Mouse (Mus musculus): ENCODE data around the gene Usp25. TPM values are rescaled to one million over a fixed set of nuclear protein-coding genes. Genes with fewer than 3 reads are reported as not detected.

Usp25 gene
- polyA plus RNA-seq, 1 experiment from 2014 or later, result 29.8 TPM

- Histone ChIP-seq H3K4me1 (ENCODE audit: control insufficient read depth, insufficient read depth, low read length) (no peaks in the 10 kb centered on the region), H3K9ac (replicated peaks; ENCODE audit: low read length) (no peak overlapping the region), H3K27me3 (ENCODE audit: control insufficient read depth, insufficient read depth, low read length) (no peaks in the 10 kb centered on the region), H3K9me3 (replicated peaks; ENCODE audit: control insufficient read depth, low read length) (no peaks in the 10 kb centered on the region), H3K27ac (replicated peaks; ENCODE audit: low read depth, low read length) (no peak overlapping the region), H3K4me3 (ENCODE audit: low read depth, low read length) (no peak overlapping the region), H3K4me2 (ENCODE audit: low read depth, low read length) (no peak overlapping the region), H3K36me3 (replicated peaks; ENCODE audit: control insufficient read depth, insufficient read depth, low read depth, low read length) (no peaks in the 10 kb centered on the region)
- ATAC-seq (replicated peaks; ENCODE audit: insufficient number of reproducible peaks, low FRiP score, low TSS enrichment, low read depth) (no peak), DNase-seq (ENCODE audit: low spot score) (no peak)
- 61% methylated on average over 5 of the region's 5 CpGs for WGBS
Measured at GRCm38 (mm10) chr16:77009173-77009572, 4.3 kb upstream of the Usp25 start.

GRCm38 (mm10) chr16:77014321-77015211, 1.1 kb downstream of the Usp25 start:
- H3K9me3 ChIP-seq (replicated peaks; ENCODE audit: control insufficient read depth, low read length), result no peaks in the 10 kb centered on the region
- H3K36me3 ChIP-seq (replicated peaks; ENCODE audit: control insufficient read depth, insufficient read depth, low read depth, low read length), result no peaks in the 10 kb centered on the region
- no peaks in the 10 kb centered on the region for H3K4me1 ChIP-seq (ENCODE audit: control insufficient read depth, insufficient read depth, low read length)
- peak overlapping the region; percentile 62 for H3K4me2 ChIP-seq (ENCODE audit: low read depth, low read length)
- H3K9ac ChIP-seq (replicated peaks; ENCODE audit: low read length), result peak overlapping the region; percentile 87
- no peak overlapping the region; the same call in 1 of the 2 replicates for H3K27ac ChIP-seq (replicated peaks; ENCODE audit: low read depth, low read length)
- H3K4me3 ChIP-seq (ENCODE audit: low read depth, low read length), result peak overlapping the region; percentile 75
- no peak for ATAC-seq (replicated peaks; ENCODE audit: insufficient number of reproducible peaks, low FRiP score, low TSS enrichment, low read depth)
- DNase-seq (ENCODE audit: low spot score), result peak; percentile 61
- no peaks in the 10 kb centered on the region for H3K27me3 ChIP-seq (ENCODE audit: control insufficient read depth, insufficient read depth, low read length)
- 4% methylated on average over 17 of the region's 17 CpGs for WGBS

DNA sequence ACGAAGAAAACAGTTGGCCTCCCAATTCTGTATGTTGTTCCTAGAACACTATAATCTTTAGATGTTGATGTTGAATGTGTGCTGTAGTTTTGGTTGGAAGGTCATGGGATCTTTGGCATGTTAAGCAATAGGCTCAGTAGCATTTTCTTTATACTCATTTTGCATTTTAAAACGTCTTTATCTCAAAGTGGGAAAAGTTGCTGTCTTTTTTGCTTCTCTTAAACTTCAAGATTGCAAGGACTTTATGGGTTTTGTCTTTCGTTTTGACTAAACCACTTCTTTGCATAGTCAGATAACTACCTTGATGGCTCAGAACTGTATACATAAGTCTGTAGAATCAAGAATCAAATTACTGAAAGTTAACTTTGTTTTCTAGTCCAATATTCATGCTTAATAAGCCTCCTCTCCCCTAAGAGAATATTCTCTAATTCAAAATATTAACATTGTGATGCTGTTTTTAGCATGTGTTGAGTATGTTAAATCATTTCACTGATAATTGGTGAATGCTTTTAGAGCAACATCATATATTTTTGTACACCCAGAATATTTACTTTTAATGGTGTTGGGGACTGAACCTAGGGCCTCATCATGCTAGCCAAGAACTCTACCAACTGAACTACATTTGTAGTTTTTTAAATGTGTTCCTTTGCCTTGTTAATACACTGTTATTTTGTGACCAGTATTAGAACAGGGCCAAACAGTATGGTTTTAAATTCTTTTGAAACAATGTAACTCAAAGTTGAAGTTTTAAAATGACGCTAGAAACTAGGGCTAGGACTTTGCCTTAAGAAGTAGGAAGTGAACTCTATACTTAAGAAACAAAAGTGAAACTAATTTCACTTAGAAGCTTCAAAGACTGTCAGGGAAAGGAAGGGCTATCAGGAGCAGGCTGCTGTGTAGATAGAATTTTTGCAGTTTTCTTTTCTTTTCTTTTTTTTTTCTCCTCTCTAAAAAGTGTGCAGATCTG, 2.2 kb downstream of the Usp25 start:
- no peaks in the 10 kb centered on the region for H3K27me3 ChIP-seq (ENCODE audit: control insufficient read depth, insufficient read depth, low read length)
- 60% methylated on average over 4 of the region's 4 CpGs for WGBS
- H3K36me3 ChIP-seq (replicated peaks; ENCODE audit: control insufficient read depth, insufficient read depth, low read depth, low read length), result no peaks in the 10 kb centered on the region
- no peak overlapping the region for H3K9ac ChIP-seq (replicated peaks; ENCODE audit: low read length)
- H3K27ac ChIP-seq (replicated peaks; ENCODE audit: low read depth, low read length), result no peak overlapping the region
- H3K9me3 ChIP-seq (replicated peaks; ENCODE audit: control insufficient read depth, low read length), result no peaks in the 10 kb centered on the region
- DNase-seq (ENCODE audit: low spot score) (no peak), ATAC-seq (replicated peaks; ENCODE audit: insufficient number of reproducible peaks, low FRiP score, low TSS enrichment, low read depth) (no peak)
- peak overlapping the region; percentile 6; the same call in 1 of the 2 replicates for H3K4me2 ChIP-seq (ENCODE audit: low read depth, low read length)
- no peaks in the 10 kb centered on the region for H3K4me1 ChIP-seq (ENCODE audit: control insufficient read depth, insufficient read depth, low read length)
- H3K4me3 ChIP-seq (ENCODE audit: low read depth, low read length), result peak overlapping the region; percentile 75

GRCm38 (mm10) chr16:77017931-77018330, 4.4 kb downstream of the Usp25 start:
- H3K9ac ChIP-seq (replicated peaks; ENCODE audit: low read length), result no peak overlapping the region
- H3K27ac ChIP-seq (replicated peaks; ENCODE audit: low read depth, low read length), result no peak overlapping the region
- no peaks in the 10 kb centered on the region for H3K9me3 ChIP-seq (replicated peaks; ENCODE audit: control insufficient read depth, low read length)
- WGBS, result 55% methylated on average over 7 of the region's 7 CpGs
- no peak overlapping the region for H3K4me2 ChIP-seq (ENCODE audit: low read depth, low read length)
- H3K27me3 ChIP-seq (ENCODE audit: control insufficient read depth, insufficient read depth, low read length), result no peaks in the 10 kb centered on the region
- H3K4me3 ChIP-seq (ENCODE audit: low read depth, low read length), result no peak overlapping the region
- ATAC-seq (replicated peaks; ENCODE audit: insufficient number of reproducible peaks, low FRiP score, low TSS enrichment, low read depth) (no peak), DNase-seq (ENCODE audit: low spot score) (peak; percentile 9)
- no peaks in the 10 kb centered on the region for H3K4me1 ChIP-seq (ENCODE audit: control insufficient read depth, insufficient read depth, low read length)
- no peaks in the 10 kb centered on the region for H3K36me3 ChIP-seq (replicated peaks; ENCODE audit: control insufficient read depth, insufficient read depth, low read depth, low read length)

DNA sequence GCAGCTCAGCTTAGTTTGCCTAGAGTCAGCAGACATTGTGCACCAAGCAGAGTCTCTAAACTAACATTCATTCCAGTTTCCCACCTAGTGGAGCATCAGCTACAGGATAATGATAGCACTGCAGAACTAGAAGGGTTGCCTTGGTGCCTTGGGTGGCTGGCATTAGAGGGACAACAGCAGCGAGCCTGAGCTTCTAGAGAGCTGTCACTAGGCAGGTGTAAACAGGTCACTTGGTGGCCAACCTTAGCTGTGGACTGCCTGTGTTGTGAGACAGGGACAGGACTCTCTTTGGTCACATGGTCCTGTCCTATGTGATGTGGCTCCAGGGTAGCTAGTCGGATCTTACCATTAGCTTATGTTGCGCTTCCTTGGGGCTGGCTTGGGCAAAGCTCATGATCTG, 6.7 kb downstream of the Usp25 start:
- Histone ChIP-seq H3K27ac (replicated peaks; ENCODE audit: low read depth, low read length) (no peak overlapping the region), H3K4me2 (ENCODE audit: low read depth, low read length) (no peak overlapping the region), H3K27me3 (ENCODE audit: control insufficient read depth, insufficient read depth, low read length) (no peaks in the 10 kb centered on the region), H3K4me3 (ENCODE audit: low read depth, low read length) (no peak overlapping the region), H3K9me3 (replicated peaks; ENCODE audit: control insufficient read depth, low read length) (no peaks in the 10 kb centered on the region; the same call in 1 of the 2 replicates), H3K36me3 (replicated peaks; ENCODE audit: control insufficient read depth, insufficient read depth, low read depth, low read length) (no peaks in the 10 kb centered on the region), H3K4me1 (ENCODE audit: control insufficient read depth, insufficient read depth, low read length) (no peaks in the 10 kb centered on the region), H3K9ac (replicated peaks; ENCODE audit: low read length) (no peak overlapping the region)
- no peak for ATAC-seq (replicated peaks; ENCODE audit: insufficient number of reproducible peaks, low FRiP score, low TSS enrichment, low read depth)
- DNase-seq (ENCODE audit: low spot score), result no peak
- 54% methylated on average over 3 of the region's 3 CpGs for WGBS

DNA sequence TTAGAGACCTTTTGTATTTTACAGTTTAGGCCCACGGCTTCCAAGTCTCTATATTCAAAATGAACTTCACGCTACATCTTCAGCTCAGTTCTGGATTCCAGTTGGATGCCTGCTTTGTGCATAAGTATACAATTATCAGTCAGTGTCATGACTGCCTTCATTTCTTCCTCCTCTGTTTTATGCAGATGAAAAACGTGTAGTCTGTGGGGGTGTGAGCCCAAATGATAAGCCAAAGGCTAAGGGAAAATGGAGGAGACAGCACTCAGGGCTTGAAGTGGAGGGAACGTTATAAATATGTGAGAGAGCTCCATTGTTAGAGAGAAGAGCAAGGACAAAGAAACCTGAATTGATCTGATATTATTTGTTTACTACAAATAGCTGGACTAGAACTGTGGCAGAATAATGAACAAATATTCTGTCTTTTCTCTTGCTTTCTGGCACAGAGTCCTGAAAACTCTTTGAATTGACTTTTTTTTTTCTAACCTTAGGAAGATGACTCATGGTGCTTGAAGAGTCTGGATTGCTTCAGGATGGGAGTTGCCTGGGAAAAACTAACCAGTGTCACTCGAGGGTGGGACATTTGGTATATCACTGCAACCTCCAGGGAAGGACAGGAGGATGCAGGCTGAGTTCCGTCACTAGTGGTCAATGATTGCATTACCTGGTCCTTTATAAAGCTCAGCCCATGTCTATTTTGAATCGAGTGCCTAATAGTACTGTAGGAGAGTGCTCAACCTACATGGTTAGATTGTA, 10.3 kb downstream of the Usp25 start:
- H3K4me2 ChIP-seq (ENCODE audit: low read depth, low read length), result no peak overlapping the region
- H3K4me1 ChIP-seq (ENCODE audit: control insufficient read depth, insufficient read depth, low read length), result no peaks in the 10 kb centered on the region
- H3K9me3 ChIP-seq (replicated peaks; ENCODE audit: control insufficient read depth, low read length), result no peaks in the 10 kb centered on the region; the same call in 1 of the 2 replicates
- DNase-seq (ENCODE audit: low spot score) (no peak), ATAC-seq (replicated peaks; ENCODE audit: insufficient number of reproducible peaks, low FRiP score, low TSS enrichment, low read depth) (no peak)
- 89% methylated on average over 7 of the region's 7 CpGs for WGBS
- no peak overlapping the region for H3K4me3 ChIP-seq (ENCODE audit: low read depth, low read length)
- no peaks in the 10 kb centered on the region for H3K36me3 ChIP-seq (replicated peaks; ENCODE audit: control insufficient read depth, insufficient read depth, low read depth, low read length)
- no peak overlapping the region for H3K9ac ChIP-seq (replicated peaks; ENCODE audit: low read length)
- H3K27ac ChIP-seq (replicated peaks; ENCODE audit: low read depth, low read length), result no peak overlapping the region
- H3K27me3 ChIP-seq (ENCODE audit: control insufficient read depth, insufficient read depth, low read length), result no peaks in the 10 kb centered on the region

- Histone ChIP-seq H3K4me3 (ENCODE audit: low read depth, low read length) (no peak overlapping the region), H3K4me1 (ENCODE audit: control insufficient read depth, insufficient read depth, low read length) (no peaks in the 10 kb centered on the region), H3K27ac (replicated peaks; ENCODE audit: low read depth, low read length) (no peak overlapping the region), H3K9me3 (replicated peaks; ENCODE audit: control insufficient read depth, low read length) (no peaks in the 10 kb centered on the region; the same call in 1 of the 2 replicates), H3K27me3 (ENCODE audit: control insufficient read depth, insufficient read depth, low read length) (no peaks in the 10 kb centered on the region), H3K36me3 (replicated peaks; ENCODE audit: control insufficient read depth, insufficient read depth, low read depth, low read length) (no peaks in the 10 kb centered on the region), H3K9ac (replicated peaks; ENCODE audit: low read length) (no peak overlapping the region), H3K4me2 (ENCODE audit: low read depth, low read length) (no peak overlapping the region)
- DNase-seq (ENCODE audit: low spot score) (no peak), ATAC-seq (replicated peaks; ENCODE audit: insufficient number of reproducible peaks, low FRiP score, low TSS enrichment, low read depth) (no peak)
- WGBS, result 88% methylated on average over 4 of the region's 4 CpGs
Measured at GRCm38 (mm10) chr16:77026099-77026498, 12.6 kb downstream of the Usp25 start.
